Comparison of ENCODE assay signal across 9 mouse cellular contexts in the genomic region with DNA sequence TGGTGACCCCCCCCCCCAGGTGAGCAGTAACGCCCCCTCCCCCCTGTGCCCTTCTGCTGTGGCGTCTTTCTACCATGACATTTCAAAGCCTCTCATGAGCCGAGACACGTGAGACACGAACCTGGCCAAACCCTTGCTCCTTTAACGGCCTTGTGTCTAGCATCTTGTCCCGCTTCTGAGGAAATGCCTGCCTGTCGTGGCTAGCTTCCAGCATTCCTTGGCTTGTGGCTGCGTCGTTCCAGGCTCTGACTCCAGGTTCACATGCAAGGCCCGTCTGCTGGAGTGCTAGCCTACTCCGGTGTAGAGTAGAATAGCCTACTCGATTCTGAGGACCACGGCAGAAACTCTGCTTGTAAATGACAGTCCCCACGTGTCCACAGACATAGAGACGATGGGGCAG.
DNase-seq lines count a peak whose midpoint lies in the region; ATAC-seq lines count a peak whose summit lies in the region.
"Had no signal": no experiment of that assay in that cellular context is flagged by ENCODE, and none has a peak within 500 bp of the region (broad histone marks: within the 10 kb centered on the region; RNA-seq: fewer than 3 reads in every experiment).

No protein-coding gene starts in this region.

- 32% methylated on average over 16 of the region's 16 CpGs for WGBS in neural tube, embryonic 13.5 days
- 33% methylated on average over 16 of the region's 16 CpGs for WGBS in neural tube, embryonic 15.5 days
- WGBS in limb, embryonic 11.5 days = 21% methylated on average over 16 of the region's 16 CpGs

- no peaks in the 10 kb centered on the region for H3K9me3 ChIP-seq in neural tube, embryonic 13.5 days
- H3K9me3 ChIP-seq in neural tube, embryonic 15.5 days (replicated peaks) = no peaks in the 10 kb centered on the region
- no peaks in the 10 kb centered on the region for H3K9me3 ChIP-seq in limb, embryonic 11.5 days (ENCODE audit: control insufficient read depth, low read length)
- H3K9me3 ChIP-seq: stomach, embryonic 15.5 days had no signal

- no peak overlapping the region for H3K4me3 ChIP-seq in neural tube, embryonic 13.5 days
- H3K4me3 ChIP-seq in neural tube, embryonic 15.5 days (replicated peaks) = no peak overlapping the region
- no peak overlapping the region for H3K4me3 ChIP-seq in limb, embryonic 11.5 days (ENCODE audit: low read depth, low read length)
- H3K4me3 ChIP-seq: stomach, embryonic 15.5 days had no signal

- H3K4me2 ChIP-seq in neural tube, embryonic 13.5 days = no peak overlapping the region
- no peak overlapping the region for H3K4me2 ChIP-seq in neural tube, embryonic 15.5 days
- no peak overlapping the region for H3K4me2 ChIP-seq in limb, embryonic 11.5 days (ENCODE audit: low read depth, severe bottlenecking)
- H3K4me2 ChIP-seq: stomach, embryonic 15.5 days had no signal

- H3K27ac ChIP-seq in neural tube, embryonic 13.5 days (replicated peaks) = peak overlapping the region; percentile 87
- no peak overlapping the region for H3K27ac ChIP-seq in neural tube, embryonic 15.5 days (replicated peaks)
- no peak overlapping the region for H3K27ac ChIP-seq in limb, embryonic 11.5 days (replicated peaks; ENCODE audit: low read depth, low read length)
- H3K27ac ChIP-seq: stomach, embryonic 15.5 days had no signal

- DNase-seq in cerebellum, adult 18-20 months = peak; percentile 82
- DNase-seq in heart, adult 8-10 months (ENCODE audit: low spot score) = peak; percentile 48
- DNase-seq in limb, embryonic 11.5 days (ENCODE audit: low spot score) = peak; percentile 48
- DNase-seq in layer of hippocampus, adult 9-11 months = no peak
- no peak for DNase-seq in frontal cortex, postnatal 14 days (ENCODE audit: low spot score in 2 of 2)
- no peak for DNase-seq in right cerebral cortex, postnatal 14 days

- H3K27me3 ChIP-seq in neural tube, embryonic 13.5 days = no peaks in the 10 kb centered on the region
- H3K27me3 ChIP-seq in neural tube, embryonic 15.5 days (replicated peaks) = no peaks in the 10 kb centered on the region
- H3K27me3 ChIP-seq in limb, embryonic 11.5 days (ENCODE audit: control insufficient read depth, insufficient read depth, low read length) = no peaks in the 10 kb centered on the region
- H3K27me3 ChIP-seq: stomach, embryonic 15.5 days had no signal

- H3K36me3 ChIP-seq in neural tube, embryonic 13.5 days = no peaks in the 10 kb centered on the region
- no peaks in the 10 kb centered on the region for H3K36me3 ChIP-seq in neural tube, embryonic 15.5 days
- no peaks in the 10 kb centered on the region for H3K36me3 ChIP-seq in limb, embryonic 11.5 days (ENCODE audit: control insufficient read depth, insufficient read depth, low read length)
- H3K36me3 ChIP-seq: stomach, embryonic 15.5 days had no signal

- H3K9ac ChIP-seq in neural tube, embryonic 13.5 days = peak overlapping the region; percentile 54
- H3K9ac ChIP-seq in neural tube, embryonic 15.5 days (replicated peaks) = no peak overlapping the region
- H3K9ac ChIP-seq in limb, embryonic 11.5 days (ENCODE audit: low read length) = no peak overlapping the region
- H3K9ac ChIP-seq: stomach, embryonic 15.5 days had no signal

- no peak for ATAC-seq in neural tube, embryonic 13.5 days (ENCODE audit: low read depth)
- no peak for ATAC-seq in neural tube, embryonic 15.5 days (ENCODE audit: low FRiP score)
- ATAC-seq in limb, embryonic 11.5 days (ENCODE audit: insufficient number of reproducible peaks, low FRiP score, low TSS enrichment, low read depth) = no peak

- peaks cover 99% of the 10 kb centered on the region for H3K4me1 ChIP-seq in neural tube, embryonic 13.5 days (replicated peaks)
- H3K4me1 ChIP-seq in neural tube, embryonic 15.5 days = peaks cover 86% of the 10 kb centered on the region
- peaks cover 85% of the 10 kb centered on the region for H3K4me1 ChIP-seq in limb, embryonic 11.5 days (ENCODE audit: control insufficient read depth, insufficient read depth, low read length)

Comparison
In these comparisons a context has a peak if more than half of its experiments do, and no peak if none do; other contexts are left out.
1. DNase-seq: peak in cerebellum, adult 18-20 months (2 of 2), heart, adult 8-10 months (single experiment) and limb, embryonic 11.5 days (single experiment); none in layer of hippocampus, adult 9-11 months (single experiment), frontal cortex, postnatal 14 days (0 of 2) and right cerebral cortex, postnatal 14 days (single experiment).